Mouse (Mus musculus) lung, embryonic 16.5 days (tissue): ENCODE measurements around the gene Lefty1. TPM values are rescaled to one million over a fixed set of nuclear protein-coding genes. Genes with fewer than 3 reads are reported as not detected.

Experiments
- ATAC-seq: fragments of 200-750 bp; cut with Nextera tagmentation; 2 replicates; pipeline ENCODE4 v1.8.0; 2017; ENCODE audit warnings: low read depth, mild to moderate bottlenecking, moderate library complexity
- H3K27ac ChIP-seq: fragments of 300-500 bp; sonication (generic); 2 replicates; pipeline ENCODE4 v1.5.1; 2014; ENCODE audit warnings: mild to moderate bottlenecking, control low read depth, low read length
- H3K27me3 ChIP-seq: fragments of 300-500 bp; sonication (generic); 2 replicates; pipeline ENCODE4 v1.6.1; 2014; ENCODE audit warnings: low read depth, low read length, mixed read lengths; ENCODE audit not compliant: control insufficient read depth, insufficient read depth
- H3K36me3 ChIP-seq: fragments of 300-500 bp; sonication (generic); 2 replicates; pipeline ENCODE4 v1.6.1; 2014; ENCODE audit warnings: low read length; ENCODE audit not compliant: control insufficient read depth, insufficient read depth
- H3K4me1 ChIP-seq: fragments of 300-500 bp; sonication (generic); replicated peaks from 2 replicates; pipeline ENCODE4 v1.6.1; 2014; ENCODE audit warnings: low read length, mixed read lengths; ENCODE audit not compliant: control insufficient read depth, insufficient read depth
- H3K4me2 ChIP-seq: fragments of 300-500 bp; sonication (generic); 2 replicates; pipeline ENCODE4 v1.6.1; 2014; ENCODE audit warnings: low read depth, low read length, control low read depth
- H3K4me3 ChIP-seq: fragments of 300-500 bp; sonication (generic); 2 replicates; pipeline ENCODE4 v1.5.1; 2014; ENCODE audit warnings: mild to moderate bottlenecking, low read length, control low read depth
- H3K9ac ChIP-seq: fragments of 300-500 bp; sonication (generic); 2 replicates; pipeline ENCODE4 v1.6.1; 2014; ENCODE audit warnings: low read length, control low read depth
- H3K9me3 ChIP-seq: fragments of 300-500 bp; sonication (generic); 2 replicates; pipeline ENCODE4 v1.6.1; 2016; ENCODE audit warnings: low read length; ENCODE audit not compliant: control insufficient read depth
- WGBS: fragments of 180-500 bp; shearing (Covaris S2); extraction: QIAGEN DNeasy Blood & Tissue Kit; methylation state at CpG from one replicate; pipeline ENCODE4 v1.1.7; 2014; 5-methylcytosine and 5-hydroxymethylcytosine counted together
- polyA plus RNA-seq: library from polyadenylated mRNA; unstranded; fragments of >200 nt; fragmentation: Nextera tagmentation; extraction: Ambion mirVana; gene quantifications from 2 replicates; pipeline ENCODE4 v1.2.1, GENCODE M21; 2015

The Lefty1 gene
- polyA plus RNA-seq, 1 experiment from 2014 or later: 1.5 TPM

GRCm38 (mm10) chr1:180958797-180959196, 24.0 kb downstream of the Lefty1 start:
- H3K4me2 ChIP-seq: no peak overlapping the region
- no peaks in the 10 kb centered on the region for H3K27me3 ChIP-seq
- H3K9me3 ChIP-seq: no peaks in the 10 kb centered on the region
- no peak overlapping the region for H3K4me3 ChIP-seq
- peaks cover 11% of the 10 kb centered on the region for H3K36me3 ChIP-seq
- ATAC-seq: no peak
- WGBS: 54% methylated on average over 3 of the region's 3 CpGs
- no peak overlapping the region for H3K27ac ChIP-seq
- H3K9ac ChIP-seq: no peak overlapping the region
- no peaks in the 10 kb centered on the region for H3K4me1 ChIP-seq

GRCm38 (mm10) chr1:180965786-180966185, 31.0 kb downstream of the Lefty1 start:
- 71% methylated on average over 3 of the region's 3 CpGs for WGBS
- ATAC-seq: no peak
- Histone ChIP-seq H3K27me3 (no peaks in the 10 kb centered on the region), H3K27ac (no peak overlapping the region), H3K36me3 (peaks cover 24% of the 10 kb centered on the region), H3K9ac (no peak overlapping the region), H3K4me2 (no peak overlapping the region), H3K9me3 (no peaks in the 10 kb centered on the region), H3K4me3 (no peak overlapping the region), H3K4me1 (no peaks in the 10 kb centered on the region; the same call in 1 of the 2 replicates)

GRCm38 (mm10) chr1:180966542-180966941, 31.7 kb downstream of the Lefty1 start:
- Histone ChIP-seq H3K4me2 (no peak overlapping the region), H3K36me3 (peaks cover 24% of the 10 kb centered on the region), H3K9me3 (no peaks in the 10 kb centered on the region), H3K27ac (no peak overlapping the region), H3K4me1 (no peaks in the 10 kb centered on the region; the same call in 1 of the 2 replicates), H3K4me3 (no peak overlapping the region), H3K27me3 (no peaks in the 10 kb centered on the region), H3K9ac (no peak overlapping the region)
- ATAC-seq: no peak
- 54% methylated on average over 3 of the region's 3 CpGs for WGBS

GRCm38 (mm10) chr1:180967261-180967660, 32.4 kb downstream of the Lefty1 start:
- peaks cover 21% of the 10 kb centered on the region for H3K36me3 ChIP-seq
- no peaks in the 10 kb centered on the region for H3K27me3 ChIP-seq
- 79% methylated on average over 7 of the region's 7 CpGs for WGBS
- ATAC-seq: no peak
- H3K9me3 ChIP-seq: no peaks in the 10 kb centered on the region
- no peak overlapping the region for H3K4me2 ChIP-seq
- H3K27ac ChIP-seq: no peak overlapping the region
- H3K4me3 ChIP-seq: no peak overlapping the region
- no peak overlapping the region for H3K9ac ChIP-seq
- no peaks in the 10 kb centered on the region; the same call in 1 of the 2 replicates for H3K4me1 ChIP-seq

- Histone ChIP-seq H3K9ac (no peak overlapping the region), H3K27me3 (no peaks in the 10 kb centered on the region), H3K9me3 (no peaks in the 10 kb centered on the region), H3K4me3 (no peak overlapping the region), H3K4me2 (no peak overlapping the region), H3K4me1 (no peaks in the 10 kb centered on the region; the same call in 1 of the 2 replicates), H3K36me3 (peaks cover 6% of the 10 kb centered on the region), H3K27ac (no peak overlapping the region)
- ATAC-seq: no peak
- WGBS: 83% methylated on average over 11 of the region's 11 CpGs
Measured at GRCm38 (mm10) chr1:180972941-180973340, 38.1 kb downstream of the Lefty1 start.

- ATAC-seq: peak; percentile 67
- no peak overlapping the region for H3K4me3 ChIP-seq
- no peaks in the 10 kb centered on the region for H3K36me3 ChIP-seq
- no peaks in the 10 kb centered on the region; the same call in 1 of the 2 replicates for H3K4me1 ChIP-seq
- no peaks in the 10 kb centered on the region for H3K9me3 ChIP-seq
- H3K27me3 ChIP-seq: no peaks in the 10 kb centered on the region
- WGBS: 51% methylated on average over 14 of the region's 14 CpGs
- no peak overlapping the region for H3K27ac ChIP-seq
- no peak overlapping the region for H3K4me2 ChIP-seq
- H3K9ac ChIP-seq: no peak overlapping the region
Measured at GRCm38 (mm10) chr1:180974126-180974746, 39.4 kb downstream of the Lefty1 start.

GRCm38 (mm10) chr1:180976110-180976679, 41.4 kb downstream of the Lefty1 start:
- no peaks in the 10 kb centered on the region for H3K9me3 ChIP-seq

GRCm38 (mm10) chr1:180979484-180980251, 44.8 kb downstream of the Lefty1 start:
- Histone ChIP-seq H3K27ac (no peak overlapping the region), H3K27me3 (no peaks in the 10 kb centered on the region), H3K4me1 (no peaks in the 10 kb centered on the region), H3K9me3 (no peaks in the 10 kb centered on the region), H3K4me2 (no peak overlapping the region), H3K36me3 (no peaks in the 10 kb centered on the region), H3K9ac (no peak overlapping the region), H3K4me3 (no peak overlapping the region)
- 73% methylated on average over 24 of the region's 24 CpGs for WGBS
- ATAC-seq: no peak

More at GRCm38 (mm10) chr1:180976110-180976679, 41.4 kb downstream of the Lefty1 start:
- no peaks in the 10 kb centered on the region for H3K36me3 ChIP-seq
- no peaks in the 10 kb centered on the region for H3K27me3 ChIP-seq
- H3K9ac ChIP-seq: no peak overlapping the region
- H3K4me3 ChIP-seq: no peak overlapping the region
- H3K4me2 ChIP-seq: no peak overlapping the region
- WGBS: 53% methylated on average over 4 of the region's 4 CpGs
- no peak for ATAC-seq
- no peaks in the 10 kb centered on the region for H3K4me1 ChIP-seq
- H3K27ac ChIP-seq: no peak overlapping the region

- ATAC-seq: no peak
- H3K27me3 ChIP-seq: no peaks in the 10 kb centered on the region
- H3K9me3 ChIP-seq: no peaks in the 10 kb centered on the region
- no peak overlapping the region for H3K4me2 ChIP-seq
- no peak overlapping the region for H3K27ac ChIP-seq
- no peaks in the 10 kb centered on the region for H3K4me1 ChIP-seq
- WGBS: 64% methylated on average over 2 of the region's 2 CpGs
- H3K4me3 ChIP-seq: no peak overlapping the region
- H3K9ac ChIP-seq: no peak overlapping the region
- no peaks in the 10 kb centered on the region for H3K36me3 ChIP-seq
Measured at GRCm38 (mm10) chr1:180980464-180980863, 45.6 kb downstream of the Lefty1 start.
